Mouse (Mus musculus) CD4-positive, CD25-positive, alpha-beta regulatory T cell (primary cell): ENCODE data around the gene Nap1l3. TPM values are rescaled to one million over a fixed set of nuclear protein-coding genes. Genes with fewer than 3 reads are reported as not detected.

ENCODE experiments used
- polyA plus RNA-seq: library from polyadenylated mRNA; unstranded; fragments of 100-300 nt; shearing (Covaris generic); gene quantifications from one replicate; pipeline ENCODE4 v1.2.1, GENCODE M21; 2017

Nap1l3 gene
- polyA plus RNA-seq = 0.20 TPM

GRCm38 (mm10) chrX:122396781-122397581 lies at the start of gene Nap1l3:
TSS of gene Nap1l3 (minus strand) at chrX:122397401.

